In genomic region chr13:112116101-112116726, GRCm38 (mm10) we compare ENCODE assay signal across 11 mouse cellular contexts.
DNase-seq lines count a peak whose midpoint lies in the region; ATAC-seq lines count a peak whose summit lies in the region.
"Had no signal": no experiment of that assay in that cellular context is flagged by ENCODE, and none has a peak within 500 bp of the region (broad histone marks: within the 10 kb centered on the region; RNA-seq: fewer than 3 reads in every experiment).

No protein-coding gene starts in this region.

- no peak overlapping the region for H3K4me3 ChIP-seq in heart, embryonic 11.5 days (ENCODE audit: low read depth, low read length)
- no peak overlapping the region for H3K4me3 ChIP-seq in neural tube, embryonic 13.5 days

- DNase-seq in heart, postnatal 36 days = no peak
- no peak for DNase-seq in neural tube, embryonic 10.5 days (ENCODE audit: extremely low spot score, low spot score)
- peak; percentile 16 for DNase-seq in induced T-regulatory cell, adult 2 months (ENCODE audit: low read depth)
- no peak for DNase-seq in frontal cortex, postnatal 36 days (ENCODE audit: low spot score in 2 of 2)
- DNase-seq in urinary bladder, postnatal 36 days (ENCODE audit: low spot score in 2 of 2) = no peak
- DNase-seq in right cerebral cortex, adult 2 months (ENCODE audit: low spot score in 2 of 2) = no peak
- DNase-seq: adrenal gland, postnatal 10 days; retina, postnatal 1 day; thymus, postnatal 25 days had no signal

- 66% methylated on average over 9 of the region's 9 CpGs for WGBS in heart, embryonic 11.5 days (ENCODE audit: insufficient replicate concordance)
- 67% methylated on average over 9 of the region's 9 CpGs for WGBS in neural tube, embryonic 13.5 days

- H3K9ac ChIP-seq in heart, embryonic 11.5 days (ENCODE audit: low read depth, low read length) = no peak overlapping the region
- H3K9ac ChIP-seq in neural tube, embryonic 13.5 days = no peak overlapping the region

- peaks cover 11% of the 10 kb centered on the region for H3K4me1 ChIP-seq in heart, embryonic 11.5 days (ENCODE audit: control insufficient read depth, insufficient read depth, low read length)
- peaks cover 27% of the 10 kb centered on the region for H3K4me1 ChIP-seq in neural tube, embryonic 13.5 days (replicated peaks)

- no peaks in the 10 kb centered on the region for H3K9me3 ChIP-seq in heart, embryonic 11.5 days (replicated peaks; ENCODE audit: control insufficient read depth, low read length)
- no peaks in the 10 kb centered on the region for H3K9me3 ChIP-seq in neural tube, embryonic 13.5 days

- H3K27ac ChIP-seq in heart, embryonic 11.5 days (ENCODE audit: low read depth, low read length) = 0 out of 2 replicates have a peak overlapping the region, but pooled peaks have one; percentile 46
- peak overlapping the region; percentile 28; the same call in 1 of the 2 replicates for H3K27ac ChIP-seq in neural tube, embryonic 13.5 days (replicated peaks)

- H3K4me2 ChIP-seq in heart, embryonic 11.5 days = no peak overlapping the region
- no peak overlapping the region for H3K4me2 ChIP-seq in neural tube, embryonic 13.5 days

- no peak for ATAC-seq in heart, embryonic 11.5 days (replicated peaks; ENCODE audit: insufficient number of reproducible peaks, low FRiP score, low TSS enrichment)
- no peak for ATAC-seq in neural tube, embryonic 13.5 days (ENCODE audit: low read depth)

- intact Hi-C loops in heart, postnatal 36 days (cut with DNase I) = loop anchor here (10.0 kb wide), 1 partner anchor 139 kb away; no protein-coding TSS in a partner anchor

- no peaks in the 10 kb centered on the region for H3K27me3 ChIP-seq in heart, embryonic 11.5 days (ENCODE audit: control insufficient read depth, insufficient read depth, low read length)
- H3K27me3 ChIP-seq in neural tube, embryonic 13.5 days = peaks cover 4% of the 10 kb centered on the region; the same call in 1 of the 2 replicates

- no peaks in the 10 kb centered on the region for H3K36me3 ChIP-seq in heart, embryonic 11.5 days (ENCODE audit: control insufficient read depth, insufficient read depth, low read length)
- no peaks in the 10 kb centered on the region for H3K36me3 ChIP-seq in neural tube, embryonic 13.5 days
